Mouse (Mus musculus): ENCODE measurements at regions not wholly inside any gene's neighbourhood (a gene's known extent, or its start where the extent isn't known, plus 50 kb on each side); places are given as distances from the start of the nearest gene placed in this dataset.

DNA sequence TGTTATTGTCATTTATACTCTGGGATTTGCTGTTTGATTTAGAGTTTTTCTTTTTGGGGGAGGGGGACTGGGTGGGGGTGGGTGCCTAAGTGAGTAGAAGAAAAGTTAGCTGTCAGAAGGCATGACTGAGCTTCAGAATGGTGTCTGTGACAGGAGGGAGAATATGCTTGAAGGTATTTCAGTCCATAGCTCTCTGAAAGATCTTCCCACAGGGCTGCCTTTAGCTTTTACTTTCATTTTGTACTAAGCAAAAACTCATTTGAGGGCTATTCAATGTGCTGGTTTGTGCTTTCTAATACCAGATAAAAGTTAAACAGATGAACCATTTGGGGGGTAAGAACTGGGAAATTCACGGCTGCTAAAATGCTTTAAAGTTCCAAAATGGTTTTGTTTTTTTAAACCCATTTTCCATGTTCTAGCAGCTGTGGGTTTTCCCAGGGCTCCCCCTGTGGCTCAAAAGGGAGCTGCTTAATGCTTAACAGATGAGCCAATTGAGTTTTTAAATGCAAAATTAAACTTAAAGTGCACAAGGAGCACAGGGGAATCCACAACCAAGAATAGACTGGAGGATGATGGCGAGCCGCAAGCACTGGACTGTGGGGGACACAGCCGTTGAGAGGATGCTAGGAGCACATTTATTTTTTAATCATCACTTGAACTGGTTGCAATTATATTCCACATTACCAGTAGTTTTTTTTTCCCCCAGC is 538.5 kb upstream of the Zic4 start:
- Histone ChIP-seq H3K4me2 (ENCODE audit: low read depth, low read length) (no peak overlapping the region), H3K27me3 (ENCODE audit: insufficient read depth, low read length) (no peaks in the 10 kb centered on the region), H3K4me1 (ENCODE audit: insufficient read depth, low read length) (no peaks in the 10 kb centered on the region), H3K9me3 (ENCODE audit: low read length) (no peaks in the 10 kb centered on the region), H3K4me3 (ENCODE audit: low read length) (no peak overlapping the region), H3K9ac (replicated peaks; ENCODE audit: low read length) (no peak overlapping the region), H3K36me3 (ENCODE audit: insufficient read depth, low read length) (no peaks in the 10 kb centered on the region), H3K27ac (no peak overlapping the region)
- 68% methylated on average over 4 of the region's 4 CpGs for WGBS
- DNase-seq (ENCODE audit: low spot score) = peak; percentile 9
- ATAC-seq = no peak
- TF ChIP-seq CTCF (IDR thresholded peaks at IDR 0.05; ENCODE audit: low read depth) = no peak

DNA sequence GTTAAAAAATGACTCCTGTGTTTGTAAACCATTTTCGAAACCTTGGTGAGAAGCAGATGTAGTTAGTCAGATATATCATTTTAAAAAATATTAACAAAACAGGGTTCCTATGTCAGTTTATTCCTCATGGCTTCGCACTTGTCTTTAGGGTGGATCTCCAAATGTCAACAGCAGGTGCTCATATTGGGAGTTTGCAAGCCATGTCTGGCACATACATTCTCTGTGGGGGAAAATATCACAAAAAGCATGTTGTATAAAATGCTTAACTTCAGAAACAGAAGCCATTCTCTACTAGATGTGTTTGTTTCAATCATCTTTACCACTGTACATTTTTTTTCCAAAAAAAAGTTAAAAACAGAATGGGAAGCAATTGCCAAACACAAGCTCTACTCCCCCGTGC is 534.7 kb upstream of the Zic4 start:
- ATAC-seq (no peak), DNase-seq (ENCODE audit: low spot score) (no peak)
- Histone ChIP-seq H3K27ac (no peak overlapping the region), H3K4me3 (ENCODE audit: low read length) (no peak overlapping the region), H3K27me3 (ENCODE audit: insufficient read depth, low read length) (no peaks in the 10 kb centered on the region), H3K4me2 (ENCODE audit: low read depth, low read length) (peak overlapping the region; percentile 39; the same call in 1 of the 2 replicates), H3K9ac (replicated peaks; ENCODE audit: low read length) (no peak overlapping the region), H3K4me1 (ENCODE audit: insufficient read depth, low read length) (no peaks in the 10 kb centered on the region), H3K36me3 (ENCODE audit: insufficient read depth, low read length) (no peaks in the 10 kb centered on the region), H3K9me3 (ENCODE audit: low read length) (no peaks in the 10 kb centered on the region)
- 66% methylated on average over 3 of the region's 3 CpGs for WGBS
- no peak for TF ChIP-seq CTCF (IDR thresholded peaks at IDR 0.05; ENCODE audit: low read depth)

DNA sequence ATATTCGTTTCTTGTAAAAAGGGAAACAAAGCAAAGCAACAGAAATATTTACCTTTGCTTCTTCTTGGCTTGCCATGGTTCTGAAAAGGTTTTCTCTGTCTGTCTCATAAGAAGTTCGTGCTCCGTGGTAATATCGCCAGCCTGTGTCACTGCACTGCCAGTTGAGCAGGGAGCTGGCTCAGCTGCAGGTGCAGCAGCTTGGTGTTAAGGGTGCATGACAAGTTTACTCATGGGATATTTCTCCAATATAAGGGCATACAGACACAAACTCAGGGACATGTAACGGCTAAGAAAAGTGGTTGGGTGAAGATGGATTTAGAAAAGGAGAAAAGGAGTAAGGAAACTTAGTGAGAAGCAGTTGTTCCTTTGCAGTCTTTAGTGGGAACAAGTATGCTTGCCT is 533.5 kb upstream of the Zic4 start:
- peak; percentile 29 for DNase-seq (ENCODE audit: low spot score)
- TF ChIP-seq CTCF (IDR thresholded peaks at IDR 0.05; ENCODE audit: low read depth) = no peak
- Histone ChIP-seq H3K4me1 (ENCODE audit: insufficient read depth, low read length) (no peaks in the 10 kb centered on the region), H3K4me2 (ENCODE audit: low read depth, low read length) (peak overlapping the region; percentile 39; the same call in 1 of the 2 replicates), H3K4me3 (ENCODE audit: low read length) (peak overlapping the region; percentile 15; the same call in 1 of the 2 replicates), H3K27me3 (ENCODE audit: insufficient read depth, low read length) (no peaks in the 10 kb centered on the region), H3K9me3 (ENCODE audit: low read length) (no peaks in the 10 kb centered on the region), H3K27ac (no peak overlapping the region), H3K36me3 (ENCODE audit: insufficient read depth, low read length) (no peaks in the 10 kb centered on the region), H3K9ac (replicated peaks; ENCODE audit: low read length) (no peak overlapping the region)
- ATAC-seq = no peak
- 36% methylated on average over 5 of the region's 5 CpGs for WGBS

DNA sequence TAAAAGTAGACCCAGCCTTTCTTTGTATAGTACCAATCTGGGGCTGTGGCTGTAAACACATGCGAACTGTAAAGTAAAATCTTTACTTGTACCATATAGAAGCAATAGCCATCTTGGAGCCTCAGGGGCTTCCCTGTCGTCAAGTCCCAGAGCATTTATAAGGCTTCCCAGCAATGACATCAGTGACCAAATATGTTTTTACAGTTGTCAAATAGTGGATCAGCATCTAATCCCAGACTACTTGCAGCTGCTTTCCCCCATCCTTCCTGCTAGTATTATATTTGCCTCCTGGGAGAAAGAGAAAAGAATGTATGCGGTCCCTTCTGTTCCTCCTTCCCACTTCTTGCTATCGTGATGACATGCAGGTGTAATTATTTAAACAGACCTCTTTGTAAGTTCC is 531.5 kb upstream of the Zic4 start:
- no peak overlapping the region for H3K27ac ChIP-seq
- H3K4me3 ChIP-seq (ENCODE audit: low read length) = no peak overlapping the region
- TF ChIP-seq CTCF (IDR thresholded peaks at IDR 0.05; ENCODE audit: low read depth) = no peak
- WGBS = 68% methylated on average over 4 of the region's 4 CpGs
- no peak overlapping the region for H3K4me2 ChIP-seq (ENCODE audit: low read depth, low read length)
- H3K9me3 ChIP-seq (ENCODE audit: low read length) = no peaks in the 10 kb centered on the region
- DNase-seq (ENCODE audit: low spot score) (no peak), ATAC-seq (no peak)
- H3K4me1 ChIP-seq (ENCODE audit: insufficient read depth, low read length) = no peaks in the 10 kb centered on the region
- H3K27me3 ChIP-seq (ENCODE audit: insufficient read depth, low read length) = no peaks in the 10 kb centered on the region
- H3K36me3 ChIP-seq (ENCODE audit: insufficient read depth, low read length) = no peaks in the 10 kb centered on the region
- H3K9ac ChIP-seq (replicated peaks; ENCODE audit: low read length) = no peak overlapping the region

DNA sequence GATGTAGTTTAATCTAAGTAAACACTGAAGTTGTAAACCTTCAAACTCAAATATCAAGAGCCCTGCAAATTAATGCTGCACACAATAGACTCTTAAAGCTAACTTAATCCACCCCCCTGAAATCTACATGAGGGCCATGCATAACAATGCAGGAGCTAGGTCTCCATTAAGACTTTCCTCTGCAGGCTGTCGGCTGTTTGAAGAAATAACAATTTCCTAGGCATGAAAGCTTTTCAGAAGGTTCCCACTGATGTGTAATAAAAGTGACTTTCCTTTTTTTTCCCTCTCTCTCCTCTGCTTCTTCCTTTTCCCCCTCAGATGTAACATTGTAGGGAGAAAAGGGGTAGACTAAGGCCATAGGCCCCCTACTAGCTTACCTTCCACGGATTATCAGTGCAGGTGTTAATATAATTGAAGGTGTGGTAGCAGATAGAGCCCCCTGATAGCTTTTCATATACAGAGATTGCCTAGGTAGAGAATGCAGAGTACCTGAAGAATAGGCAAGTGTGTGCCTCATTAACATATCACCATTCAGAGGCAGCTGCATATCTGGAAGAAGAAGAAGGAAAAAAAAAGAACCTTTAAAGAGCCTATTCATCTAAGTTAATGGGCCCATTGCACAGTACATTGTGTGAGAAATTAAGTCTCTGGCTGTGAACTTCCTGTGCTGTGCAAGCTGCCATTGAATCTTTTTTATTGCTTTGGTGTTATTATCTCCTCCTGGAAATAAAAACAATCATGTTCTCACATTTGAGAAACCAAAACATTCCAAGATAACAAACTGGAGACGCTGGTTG is 528.3 kb upstream of the Zic4 start:
- H3K4me1 ChIP-seq (ENCODE audit: insufficient read depth, low read length) = no peaks in the 10 kb centered on the region
- TF ChIP-seq CTCF (IDR thresholded peaks at IDR 0.05; ENCODE audit: low read depth) = no peak
- no peak overlapping the region for H3K9ac ChIP-seq (replicated peaks; ENCODE audit: low read length)
- no peaks in the 10 kb centered on the region for H3K36me3 ChIP-seq (ENCODE audit: insufficient read depth, low read length)
- H3K27ac ChIP-seq = no peak overlapping the region
- H3K27me3 ChIP-seq (ENCODE audit: insufficient read depth, low read length) = no peaks in the 10 kb centered on the region
- no peak overlapping the region for H3K4me2 ChIP-seq (ENCODE audit: low read depth, low read length)
- H3K4me3 ChIP-seq (ENCODE audit: low read length) = no peak overlapping the region
- ATAC-seq = no peak
- WGBS = 11% methylated on average over 3 of the region's 3 CpGs
- no peak for DNase-seq (ENCODE audit: low spot score)
- H3K9me3 ChIP-seq (ENCODE audit: low read length) = no peaks in the 10 kb centered on the region

DNA sequence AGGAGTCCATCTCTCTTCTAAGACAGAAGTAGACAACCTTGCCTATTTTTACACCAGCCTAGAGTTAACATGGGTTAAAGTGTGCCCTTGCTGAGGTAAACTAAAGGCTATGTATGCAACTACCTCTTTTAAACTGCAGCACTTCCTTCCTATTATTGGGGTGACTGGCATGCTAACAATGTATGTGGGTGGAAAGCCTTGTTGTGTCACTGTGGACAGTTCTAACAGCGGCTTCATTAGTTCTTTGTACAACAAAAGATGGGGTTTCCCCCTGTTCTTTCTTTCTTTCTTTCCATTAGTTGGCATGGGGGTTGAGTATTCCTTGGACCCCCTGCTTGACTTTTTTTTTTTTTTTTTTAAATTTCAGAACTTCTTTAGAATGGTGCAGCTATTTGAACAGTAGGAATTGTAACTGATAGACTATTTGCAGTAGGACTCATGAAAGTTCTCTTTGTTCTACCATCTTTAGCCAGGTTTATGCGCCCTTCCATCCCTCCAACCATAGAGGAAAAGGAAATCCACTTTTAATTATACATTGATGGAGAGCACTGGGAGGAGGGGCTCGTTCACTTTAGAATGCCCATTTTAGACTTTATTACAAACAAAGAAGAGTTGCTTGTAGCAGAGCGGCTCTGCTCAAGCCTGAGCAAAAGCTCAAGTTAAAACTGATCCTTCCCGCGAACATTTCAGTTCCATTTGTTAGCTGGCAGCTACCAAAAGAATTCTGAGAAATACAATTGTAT is 523.9 kb upstream of the Zic4 start:
- H3K27ac ChIP-seq = no peak overlapping the region
- H3K4me1 ChIP-seq (ENCODE audit: insufficient read depth, low read length) = no peaks in the 10 kb centered on the region

More for the DNA sequence above, 523.9 kb upstream of the Zic4 start:
- no peaks in the 10 kb centered on the region for H3K27me3 ChIP-seq (ENCODE audit: insufficient read depth, low read length)
- no peak for TF ChIP-seq CTCF (IDR thresholded peaks at IDR 0.05; ENCODE audit: low read depth)
- H3K4me3 ChIP-seq (ENCODE audit: low read length) = no peak overlapping the region
- no peak overlapping the region for H3K4me2 ChIP-seq (ENCODE audit: low read depth, low read length)
- ATAC-seq (no peak), DNase-seq (ENCODE audit: low spot score) (no peak)
- WGBS = 44% methylated on average over 6 of the region's 6 CpGs
- H3K9me3 ChIP-seq (ENCODE audit: low read length) = no peaks in the 10 kb centered on the region
- H3K9ac ChIP-seq (replicated peaks; ENCODE audit: low read length) = no peak overlapping the region
- no peaks in the 10 kb centered on the region for H3K36me3 ChIP-seq (ENCODE audit: insufficient read depth, low read length)

All from hindbrain, postnatal 0 days (tissue).